Mouse (Mus musculus): ENCODE results near the gene Ap1m2. TPM values are rescaled to one million over a fixed set of nuclear protein-coding genes. Genes with fewer than 3 reads are reported as not detected.
"Not testable (repeated sequence)": the region's sequence is repeated elsewhere in the genome, so short reads cannot be mapped to it uniquely, and the experiment has no call there.

The Ap1m2 gene
- polyA plus RNA-seq, 1 experiment from 2014 or later = 15.8 TPM

GRCm38 (mm10) chr9:21324269-21324668, 12.1 kb upstream of the Ap1m2 start:
- H3K4me1 ChIP-seq = peaks cover 15% of the 10 kb centered on the region
- WGBS = 89% methylated on average over 11 of the region's 11 CpGs
- no peaks in the 10 kb centered on the region for H3K27me3 ChIP-seq
- H3K4me3 ChIP-seq = no peak overlapping the region
- H3K4me2 ChIP-seq (replicated peaks) = no peak overlapping the region
- no peak for ATAC-seq (ENCODE audit: insufficient number of reproducible peaks, insufficient read depth, low FRiP score, low TSS enrichment)
- no peak overlapping the region for H3K9ac ChIP-seq
- no peaks in the 10 kb centered on the region for H3K9me3 ChIP-seq
- no peak overlapping the region for H3K27ac ChIP-seq
- 0 out of 2 replicates have a peak, but pooled peaks cover 3% of the 10 kb centered on the region for H3K36me3 ChIP-seq

- not testable (repeated sequence) for ATAC-seq (ENCODE audit: insufficient number of reproducible peaks, insufficient read depth, low FRiP score, low TSS enrichment); H3K27ac ChIP-seq; H3K9me3 ChIP-seq; H3K4me2 ChIP-seq (replicated peaks); H3K36me3 ChIP-seq; H3K4me3 ChIP-seq; H3K9ac ChIP-seq; H3K27me3 ChIP-seq
- peaks cover 15% of the 10 kb centered on the region for H3K4me1 ChIP-seq
- 87% methylated on average over 8 of the region's 8 CpGs for WGBS
These were observed 10.8 kb upstream of the Ap1m2 start for GRCm38 (mm10) chr9:21322917-21323297.

- WGBS = 81% methylated on average over 19 of the region's 19 CpGs
- peak overlapping the region; percentile 94 for H3K4me2 ChIP-seq (replicated peaks)
- no peak overlapping the region for H3K9ac ChIP-seq
- H3K27ac ChIP-seq = no peak overlapping the region
- H3K27me3 ChIP-seq = no peaks in the 10 kb centered on the region
- 0 out of 2 replicates have a peak, but pooled peaks cover 3% of the 10 kb centered on the region for H3K36me3 ChIP-seq
- no peak overlapping the region; the same call in 1 of the 2 replicates for H3K4me3 ChIP-seq
- no peaks in the 10 kb centered on the region for H3K9me3 ChIP-seq
- no peak for ATAC-seq (ENCODE audit: insufficient number of reproducible peaks, insufficient read depth, low FRiP score, low TSS enrichment)
- H3K4me1 ChIP-seq = peaks cover 15% of the 10 kb centered on the region
These were observed 10.2 kb upstream of the Ap1m2 start for GRCm38 (mm10) chr9:21322211-21322916.

- ATAC-seq (ENCODE audit: insufficient number of reproducible peaks, insufficient read depth, low FRiP score, low TSS enrichment) = 0 out of 2 replicates have a peak, but pooled peaks have one; percentile 6
- Histone ChIP-seq H3K4me2 (replicated peaks) (peak overlapping the region; percentile 94), H3K4me1 (peaks cover 15% of the 10 kb centered on the region), H3K27ac (no peak overlapping the region), H3K36me3 (0 out of 2 replicates have a peak, but pooled peaks cover 3% of the 10 kb centered on the region), H3K9me3 (no peaks in the 10 kb centered on the region), H3K9ac (peak overlapping the region; percentile 61), H3K27me3 (no peaks in the 10 kb centered on the region), H3K4me3 (peak overlapping the region; percentile 56)
- WGBS = 10% methylated on average over 6 of the region's 6 CpGs
These were observed 9.3 kb upstream of the Ap1m2 start for GRCm38 (mm10) chr9:21321513-21321835.

GRCm38 (mm10) chr9:21320619-21321512, 8.7 kb upstream of the Ap1m2 start, which contains the start of gene Slc44a2:
Gene Slc44a2, plus strand, starts transcription at chr9:21320698.
- WGBS = 1% methylated on average over 52 of the region's 52 CpGs
- Histone ChIP-seq H3K4me3 (peak within 1 kb of the TSS; percentile 56), H3K4me1 (peaks cover 15% of the 10 kb centered on the region), H3K27me3 (no peaks in the 10 kb centered on the region), H3K36me3 (0 out of 2 replicates have a peak, but pooled peaks cover 3% of the 10 kb centered on the region), H3K27ac (no peak within 1 kb of the TSS), H3K4me2 (replicated peaks) (peak within 1 kb of the TSS; percentile 94), H3K9me3 (no peaks in the 10 kb centered on the region), H3K9ac (peak within 1 kb of the TSS; percentile 61)
- peak; percentile 81 for ATAC-seq (ENCODE audit: insufficient number of reproducible peaks, insufficient read depth, low FRiP score, low TSS enrichment)

- peak; percentile 29; the same call in 1 of the 2 replicates for ATAC-seq (ENCODE audit: insufficient number of reproducible peaks, insufficient read depth, low FRiP score, low TSS enrichment)
- H3K9ac ChIP-seq = peak overlapping the region; percentile 61; the same call in 1 of the 2 replicates
- peak overlapping the region; percentile 56 for H3K4me3 ChIP-seq
- peaks cover 15% of the 10 kb centered on the region for H3K4me1 ChIP-seq
- 29% methylated on average over 4 of the region's 4 CpGs for WGBS
- 0 out of 2 replicates have a peak, but pooled peaks cover 3% of the 10 kb centered on the region for H3K36me3 ChIP-seq
- H3K27me3 ChIP-seq = no peaks in the 10 kb centered on the region
- no peaks in the 10 kb centered on the region for H3K9me3 ChIP-seq
- H3K27ac ChIP-seq = no peak overlapping the region
- peak overlapping the region; percentile 94 for H3K4me2 ChIP-seq (replicated peaks)
These were observed 8.1 kb upstream of the Ap1m2 start for GRCm38 (mm10) chr9:21320280-21320618.

- Histone ChIP-seq H3K36me3 (0 out of 2 replicates have a peak, but pooled peaks cover 3% of the 10 kb centered on the region), H3K4me3 (no peak overlapping the region), H3K4me2 (replicated peaks) (no peak overlapping the region), H3K9ac (no peak overlapping the region), H3K27ac (no peak overlapping the region), H3K9me3 (no peaks in the 10 kb centered on the region), H3K4me1 (peaks cover 15% of the 10 kb centered on the region), H3K27me3 (no peaks in the 10 kb centered on the region)
- ATAC-seq (ENCODE audit: insufficient number of reproducible peaks, insufficient read depth, low FRiP score, low TSS enrichment) = no peak
- WGBS = 94% methylated on average over 4 of the region's 4 CpGs
These were observed 7.4 kb upstream of the Ap1m2 start for GRCm38 (mm10) chr9:21319503-21319902.

GRCm38 (mm10) chr9:21318792-21319191, 6.7 kb upstream of the Ap1m2 start:
- Histone ChIP-seq H3K36me3 (no peaks in the 10 kb centered on the region), H3K4me2 (replicated peaks) (no peak overlapping the region), H3K9me3 (no peaks in the 10 kb centered on the region), H3K27me3 (no peaks in the 10 kb centered on the region), H3K9ac (no peak overlapping the region), H3K27ac (no peak overlapping the region), H3K4me1 (peaks cover 15% of the 10 kb centered on the region), H3K4me3 (no peak overlapping the region)
- ATAC-seq (ENCODE audit: insufficient number of reproducible peaks, insufficient read depth, low FRiP score, low TSS enrichment) = no peak
- WGBS = 96% methylated on average over 6 of the region's 6 CpGs

- peaks cover 7% of the 10 kb centered on the region for H3K4me1 ChIP-seq
- peaks cover 5% of the 10 kb centered on the region; the same call in 1 of the 2 replicates for H3K9me3 ChIP-seq
- H3K36me3 ChIP-seq = no peaks in the 10 kb centered on the region
- H3K9ac ChIP-seq = no peak overlapping the region
- no peak overlapping the region for H3K27ac ChIP-seq
- peaks cover 11% of the 10 kb centered on the region for H3K27me3 ChIP-seq
- no peak for ATAC-seq (ENCODE audit: insufficient number of reproducible peaks, insufficient read depth, low FRiP score, low TSS enrichment)
- no peak overlapping the region for H3K4me2 ChIP-seq (replicated peaks)
- 79% methylated on average over 7 of the region's 7 CpGs for WGBS
- H3K4me3 ChIP-seq = no peak overlapping the region
These were observed 4.6 kb upstream of the Ap1m2 start for GRCm38 (mm10) chr9:21316696-21317095.

GRCm38 (mm10) chr9:21315421-21315820, 3.3 kb upstream of the Ap1m2 start:
- Histone ChIP-seq H3K4me2 (replicated peaks) (no peak overlapping the region), H3K36me3 (no peaks in the 10 kb centered on the region), H3K4me1 (no peaks in the 10 kb centered on the region), H3K9ac (no peak overlapping the region), H3K27me3 (peaks cover 21% of the 10 kb centered on the region), H3K9me3 (peaks cover 6% of the 10 kb centered on the region; the same call in 1 of the 2 replicates), H3K27ac (no peak overlapping the region), H3K4me3 (no peak overlapping the region)
- ATAC-seq (ENCODE audit: insufficient number of reproducible peaks, insufficient read depth, low FRiP score, low TSS enrichment) = no peak
- WGBS = 44% methylated on average over 5 of the region's 5 CpGs

GRCm38 (mm10) chr9:21314367-21315140, 2.4 kb upstream of the Ap1m2 start:
- Histone ChIP-seq H3K4me1 (no peaks in the 10 kb centered on the region), H3K4me3 (no peak overlapping the region), H3K9me3 (peaks cover 6% of the 10 kb centered on the region; the same call in 1 of the 2 replicates), H3K36me3 (no peaks in the 10 kb centered on the region), H3K9ac (no peak overlapping the region), H3K27ac (peak overlapping the region; percentile 26; the same call in 1 of the 2 replicates), H3K27me3 (peaks cover 25% of the 10 kb centered on the region), H3K4me2 (replicated peaks) (no peak overlapping the region)
- 86% methylated on average over 9 of the region's 9 CpGs for WGBS
- no peak for ATAC-seq (ENCODE audit: insufficient number of reproducible peaks, insufficient read depth, low FRiP score, low TSS enrichment)

Data from embryonic facial prominence, embryonic 12.5 days (tissue).